Mouse (Mus musculus) CH12.LX (cell line): ENCODE measurements at regions not wholly inside any gene's neighbourhood (a gene's known extent, or its start where the extent isn't known, plus 50 kb on each side); places are given as distances from the start of the nearest gene placed in this dataset.

Experiments used
- DNase-seq: peaks from one replicate; pipeline ENCODE4 v3.0.0-alpha.2; 2013; ENCODE audit errors: extremely low read depth
- H3K27ac ChIP-seq: 2 replicates; pipeline ENCODE4 v1.5.1; 2012; ENCODE audit warnings: low read depth, mild to moderate bottlenecking, control low read depth, moderate library complexity; ENCODE audit not compliant: insufficient read depth
- H3K27me3 ChIP-seq: replicated peaks from 2 replicates; pipeline ENCODE3; 2012; ENCODE audit warnings: inconsistent platforms
- H3K36me3 ChIP-seq, 2 experiments: replicated peaks in 1 of 2; 2 replicates each; pipeline versions ENCODE3 to v1.6.1; 2012; ENCODE audit warnings: inconsistent platforms in 1 of 2, low read length in 1 of 2, mild to moderate bottlenecking in 1 of 2, mixed read lengths in 1 of 2, moderate library complexity in 1 of 2; ENCODE audit not compliant: control insufficient read depth in 1 of 2, insufficient read depth in 1 of 2
- H3K4me1 ChIP-seq, 2 experiments: 2 replicates each; pipeline ENCODE4 v1.6.1; 2012; ENCODE audit warnings: inconsistent platforms in 1 of 2, moderate library complexity in 1 of 2; ENCODE audit not compliant: insufficient read depth in 2 of 2, control insufficient read depth in 1 of 2
- H3K4me2 ChIP-seq: 2 replicates; pipeline ENCODE4 v1.6.1; 2012; ENCODE audit warnings: low read depth, mild to moderate bottlenecking, control low read depth; ENCODE audit not compliant: poor library complexity, insufficient read depth, severe bottlenecking
- H3K4me3 ChIP-seq, 3 experiments: fragments of 150-350 bp in 1 of 3; sonication (generic) in 1 of 3; replicated peaks in 1 of 3; 2 replicates each; pipeline versions ENCODE3 to v1.5.1; 2011 to 2012; ENCODE audit warnings: low read depth in 2 of 3, low read length in 2 of 3, mild to moderate bottlenecking in 2 of 3, moderate library complexity in 2 of 3, control low read depth in 1 of 3, improper control_type of control experiment in 1 of 3, inconsistent platforms in 1 of 3, mixed read lengths in 1 of 3; ENCODE audit not compliant: poor library complexity in 1 of 3
- H3K79me2 ChIP-seq: replicated peaks from 2 replicates; pipeline ENCODE4 v1.6.1; 2012; ENCODE audit warnings: mild to moderate bottlenecking, moderate library complexity; ENCODE audit not compliant: control insufficient read depth, poor library complexity, insufficient read depth, severe bottlenecking; ENCODE audit errors: extremely low read depth
- H3K9ac ChIP-seq: 2 replicates; pipeline ENCODE4 v1.6.1; 2012; ENCODE audit warnings: low read depth, mild to moderate bottlenecking, control low read depth, moderate library complexity; ENCODE audit not compliant: insufficient read depth
- H3K9me3 ChIP-seq: replicated peaks from 2 replicates; pipeline ENCODE3; 2012; ENCODE audit warnings: low read length, inconsistent platforms, mixed read lengths
- BHLHE40 ChIP-seq: IDR thresholded peaks from 2 replicates; pipeline ENCODE4 v1.6.1; 2011; ENCODE audit warnings: mild to moderate bottlenecking, low read depth, low read length, improper control_type of control experiment
- CHD1 ChIP-seq: IDR thresholded peaks from 2 replicates; pipeline ENCODE4 v1.6.1; 2012; ENCODE audit warnings: low read depth, low read length, improper control_type of control experiment, inconsistent platforms
- CHD2 ChIP-seq: IDR thresholded peaks from 2 replicates; pipeline ENCODE4 v1.6.1; 2011; ENCODE audit warnings: low read length, improper control_type of control experiment
- ELF1 ChIP-seq: IDR thresholded peaks from 2 replicates; pipeline ENCODE4 v1.6.1; 2014; ENCODE audit warnings: low read depth, mild to moderate bottlenecking, inconsistent platforms, low read length, improper control_type of control experiment
- ETS1 ChIP-seq: conservative IDR thresholded peaks from 2 replicates; pipeline ENCODE4 v1.6.1; 2012; ENCODE audit warnings: low read depth, mild to moderate bottlenecking, inconsistent platforms, low read length, improper control_type of control experiment, moderate library complexity
- IRF4 ChIP-seq: IDR thresholded peaks from 2 replicates; pipeline ENCODE4 v1.6.1; 2014; ENCODE audit warnings: low read depth, mild to moderate bottlenecking, inconsistent platforms, low read length, improper control_type of control experiment
- JUN ChIP-seq: IDR thresholded peaks from 2 replicates; pipeline ENCODE4 v1.6.1; 2011; ENCODE audit warnings: low read depth, mild to moderate bottlenecking, low read length, improper control_type of control experiment, moderate library complexity; ENCODE audit not compliant: insufficient read depth
- JUND ChIP-seq: conservative IDR thresholded peaks from 2 replicates; pipeline ENCODE4 v1.6.1; 2011; ENCODE audit warnings: low read depth, low read length, improper control_type of control experiment
- MAFK ChIP-seq: IDR thresholded peaks from 2 replicates; pipeline ENCODE4 v1.6.1; 2011; ENCODE audit warnings: low read length, improper control_type of control experiment; ENCODE audit not compliant: insufficient replicate concordance
- MEF2A ChIP-seq: IDR thresholded peaks from 2 replicates; pipeline ENCODE4 v1.6.1; 2014; ENCODE audit warnings: low read depth, mild to moderate bottlenecking, inconsistent platforms, low read length, improper control_type of control experiment, borderline replicate concordance
- MXI1 ChIP-seq: IDR thresholded peaks from 2 replicates; pipeline ENCODE4 v1.6.1; 2011; ENCODE audit warnings: mild to moderate bottlenecking, low read depth, low read length, improper control_type of control experiment
- MYC ChIP-seq: IDR thresholded peaks from 2 replicates; pipeline ENCODE4 v1.6.1; 2011; ENCODE audit warnings: low read depth, mild to moderate bottlenecking, improper control_type of control experiment, low read length
- NRF1 ChIP-seq: IDR thresholded peaks from 2 replicates; pipeline ENCODE4 v1.6.1; 2014; ENCODE audit warnings: low read depth, mild to moderate bottlenecking, inconsistent platforms, low read length, improper control_type of control experiment, moderate library complexity
- PAX5 ChIP-seq: IDR thresholded peaks from 2 replicates; pipeline ENCODE4 v1.6.1; 2012; ENCODE audit warnings: low read length, inconsistent platforms, mixed read lengths
- POLR2A ChIP-seq: IDR thresholded peaks from 2 replicates; pipeline ENCODE4 v1.6.1; 2011; ENCODE audit warnings: low read depth, mild to moderate bottlenecking, improper control_type of control experiment, low read length
- RCOR1 ChIP-seq: conservative IDR thresholded peaks from 2 replicates; pipeline ENCODE4 v1.6.1; 2012; ENCODE audit warnings: low read depth, mild to moderate bottlenecking, inconsistent platforms, low read length, improper control_type of control experiment
- SMC3 ChIP-seq: IDR thresholded peaks from 2 replicates; pipeline ENCODE4 v1.6.1; 2011; ENCODE audit warnings: low read depth, low read length, improper control_type of control experiment
- TBP ChIP-seq: conservative IDR thresholded peaks from 2 replicates; pipeline ENCODE4 v1.6.1; 2011; ENCODE audit warnings: low read depth, low read length, improper control_type of control experiment
- TCF12 ChIP-seq: IDR thresholded peaks from 2 replicates; pipeline ENCODE4 v1.6.1; 2014; ENCODE audit warnings: low read depth, mild to moderate bottlenecking, inconsistent platforms, low read length, improper control_type of control experiment
- ZC3H11A ChIP-seq: IDR thresholded peaks from 2 replicates; pipeline ENCODE4 v1.6.1; 2012; ENCODE audit warnings: low read depth, mild to moderate bottlenecking, inconsistent platforms, low read length, improper control_type of control experiment
- ZKSCAN1 ChIP-seq: IDR thresholded peaks from 2 replicates; pipeline ENCODE4 v1.6.1; 2012; ENCODE audit warnings: low read depth, inconsistent platforms, low read length, improper control_type of control experiment, borderline replicate concordance
- ZMIZ1 ChIP-seq: IDR thresholded peaks from 2 replicates; pipeline ENCODE4 v1.6.1; 2012; ENCODE audit warnings: low read depth, mild to moderate bottlenecking, inconsistent platforms, low read length, improper control_type of control experiment
- dilution Hi-C: fragments of 300-500 bp; cut with MboI; formaldehyde crosslinking; loops from 2 replicates; pipeline ENCODE4 v1.14.3; 2020; ENCODE audit warnings: low sequenced_read_pairs; ENCODE audit not compliant: extremely low pct_unique_long_range_greater_than_20kb, extremely low pct_ligation_motif_present
- in situ Hi-C: fragments of 300-500 bp; cut with MboI; formaldehyde crosslinking; loops from 3 replicates; pipeline ENCODE4 v1.14.3; 2019; ENCODE audit warnings: low sequenced_read_pairs, low pct_ligation_motif_present, low pct_unique_long_range_greater_than_20kb, mixed read lengths

GRCm38 (mm10) chr14:45714311-45714710 lies 56.4 kb upstream of the Ddhd1 start:
- dilution Hi-C loops, result no loop called here
- Histone ChIP-seq H3K9me3 (no peaks in the 10 kb centered on the region), H3K4me1 (no peaks in the 10 kb centered on the region), H3K4me2 (no peak overlapping the region), H3K9ac (no peak overlapping the region)
- in situ Hi-C loops, result no loop called here
- no peak for DNase-seq
- TF ChIP-seq POLR2A (no peak), ZC3H11A (no peak), TCF12 (no peak), ELF1 (no peak), TBP (no peak), ZMIZ1 (no peak), MAFK (no peak), MEF2A (no peak), MYC (no peak)
- TF ChIP-seq, all 38 proteins: peak for 0
- Histone ChIP-seq H3K36me3 (no peaks in the 10 kb centered on the region), H3K27ac (no peak overlapping the region), H3K79me2 (no peaks in the 10 kb centered on the region), H3K27me3 (no peaks in the 10 kb centered on the region), H3K4me3 (no peak overlapping the region)

- dilution Hi-C loops, result no loop called here
- no peak for TF ChIP-seq ZKSCAN1
- no peak for TF ChIP-seq RCOR1
- no peak for TF ChIP-seq ELF1
- TF ChIP-seq JUND, result no peak
- no peak for TF ChIP-seq NRF1
- TF ChIP-seq JUN, result no peak
- TF ChIP-seq POLR2A, result no peak
- TF ChIP-seq SMC3, result no peak
- no peak for TF ChIP-seq CHD2
- no peak for TF ChIP-seq CHD1
- TF ChIP-seq IRF4, result no peak
- no peak for TF ChIP-seq BHLHE40
- TF ChIP-seq ETS1, result no peak
- no peak for TF ChIP-seq MXI1
- TF ChIP-seq PAX5, result no peak
- Histone ChIP-seq H3K4me2 (no peak overlapping the region), H3K4me3 (no peak overlapping the region), H3K27me3 (no peaks in the 10 kb centered on the region), H3K36me3 (no peaks in the 10 kb centered on the region), H3K9me3 (no peaks in the 10 kb centered on the region), H3K9ac (no peak overlapping the region), H3K79me2 (no peaks in the 10 kb centered on the region), H3K4me1 (no peaks in the 10 kb centered on the region), H3K27ac (no peak overlapping the region)
- no peak for DNase-seq
- in situ Hi-C loops, result no loop called here
Observed at GRCm38 (mm10) chr14:45714786-45715185, 56.8 kb upstream of the Ddhd1 start.
